Mouse (Mus musculus) right cerebral cortex, adult 2 months (tissue): ENCODE results near the gene Etv6.

ENCODE experiments used
- DNase-seq, 2 experiments: peaks; one replicate each; pipeline ENCODE4 v3.0.0; 2021 to 2022; ENCODE audit warnings: low spot score in 2 of 2

Gene Etv6

DNA sequence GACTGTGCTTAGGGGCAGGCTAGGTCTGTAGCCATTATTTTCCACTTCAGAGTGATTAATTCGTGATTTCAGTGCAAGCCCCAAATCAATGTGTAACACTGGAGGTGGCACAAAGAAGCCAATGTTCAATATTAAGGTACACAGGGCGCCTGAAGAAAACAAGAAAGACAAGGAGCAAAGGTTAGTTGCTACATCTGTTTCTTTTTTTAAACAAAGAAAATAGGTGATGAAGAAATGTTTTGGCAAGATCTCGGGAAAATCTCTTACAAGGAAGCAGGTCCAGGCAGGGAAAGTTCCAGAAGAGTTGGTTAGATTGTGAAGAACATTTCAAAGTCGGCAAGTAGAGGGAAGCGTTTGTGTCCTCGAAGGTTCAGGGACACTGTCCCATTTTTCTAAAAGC, 39.5 kb downstream of the Etv6 start:
- no peak for DNase-seq

DNA sequence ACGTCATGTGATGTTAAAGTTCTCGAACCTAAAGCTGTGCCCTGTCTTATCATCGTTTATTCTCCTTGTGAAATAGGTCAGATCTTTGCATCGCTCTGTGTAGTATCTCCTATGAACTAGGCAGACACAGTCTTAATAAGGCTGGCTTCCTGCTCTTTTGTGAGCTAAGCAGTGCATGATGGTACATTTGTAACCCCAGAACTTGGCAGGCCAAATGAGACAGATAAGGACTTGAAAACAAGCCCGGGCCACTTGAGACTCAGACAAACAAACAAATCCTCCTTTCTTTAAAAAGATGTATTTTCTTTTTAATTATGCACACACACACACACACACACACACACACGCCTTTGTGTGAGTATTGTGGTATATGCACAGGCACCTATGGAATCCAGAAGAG, 42.5 kb downstream of the Etv6 start:
- DNase-seq: no peak

DNA sequence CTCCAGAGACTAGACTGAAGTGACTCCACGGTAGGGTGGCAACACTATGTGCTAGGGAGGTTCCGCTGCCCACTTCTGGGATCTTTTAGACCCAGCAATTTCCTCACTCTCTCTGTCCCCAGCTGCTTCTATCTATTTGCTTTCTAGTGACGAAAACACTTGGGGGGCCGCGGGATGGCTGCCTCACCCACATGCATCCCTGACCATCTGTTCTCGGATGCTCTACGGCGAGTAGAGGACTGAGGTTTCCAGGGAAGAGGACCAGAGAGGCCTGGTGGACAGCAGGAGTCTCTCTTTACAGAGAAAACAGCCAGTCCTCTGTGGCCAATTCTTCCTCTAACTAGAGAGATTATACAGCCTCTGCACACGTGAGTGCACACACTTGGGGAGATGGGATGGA, 43.6 kb downstream of the Etv6 start:
- peak; percentile 68 to 75 for DNase-seq

DNA sequence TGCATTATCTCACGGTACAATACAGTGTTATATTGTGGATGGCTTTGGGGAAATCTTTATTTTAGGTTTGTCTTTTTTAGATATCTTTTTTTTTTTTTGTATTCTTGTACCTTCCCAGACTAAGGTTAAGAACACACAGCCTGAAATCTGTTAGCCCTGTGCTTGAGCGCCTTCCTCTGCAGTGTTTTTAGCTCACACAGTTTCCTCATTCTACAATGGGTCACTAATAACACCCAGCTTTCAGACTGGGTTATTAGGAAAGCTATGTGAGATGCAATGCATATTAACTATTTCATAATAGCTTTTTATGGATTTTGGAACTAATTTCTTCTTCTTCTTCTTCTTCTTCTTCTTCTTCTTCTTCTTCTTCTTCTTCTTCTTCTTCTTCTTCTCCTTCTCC, 44.1 kb downstream of the Etv6 start:
- no peak for DNase-seq

DNA sequence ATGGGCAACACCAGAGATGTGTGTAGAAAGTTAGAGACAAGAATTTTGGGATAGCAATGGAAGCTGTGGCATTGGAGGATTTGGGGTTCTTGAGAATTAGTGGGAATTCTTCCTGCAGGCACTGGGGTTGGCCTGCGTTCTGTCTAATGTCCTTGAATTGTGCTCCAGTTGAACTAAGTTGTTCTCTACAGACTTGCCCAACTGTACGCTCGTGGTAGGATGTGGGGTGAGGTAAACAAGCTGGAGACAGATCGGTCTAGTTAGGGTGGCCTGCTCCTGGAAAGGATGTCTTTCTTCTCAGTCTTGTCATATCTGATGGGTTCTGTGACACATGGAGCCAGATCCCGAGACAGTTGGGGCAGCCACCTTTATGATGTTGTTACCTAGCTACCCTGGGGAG, 45.4 kb downstream of the Etv6 start:
- no peak for DNase-seq

DNA sequence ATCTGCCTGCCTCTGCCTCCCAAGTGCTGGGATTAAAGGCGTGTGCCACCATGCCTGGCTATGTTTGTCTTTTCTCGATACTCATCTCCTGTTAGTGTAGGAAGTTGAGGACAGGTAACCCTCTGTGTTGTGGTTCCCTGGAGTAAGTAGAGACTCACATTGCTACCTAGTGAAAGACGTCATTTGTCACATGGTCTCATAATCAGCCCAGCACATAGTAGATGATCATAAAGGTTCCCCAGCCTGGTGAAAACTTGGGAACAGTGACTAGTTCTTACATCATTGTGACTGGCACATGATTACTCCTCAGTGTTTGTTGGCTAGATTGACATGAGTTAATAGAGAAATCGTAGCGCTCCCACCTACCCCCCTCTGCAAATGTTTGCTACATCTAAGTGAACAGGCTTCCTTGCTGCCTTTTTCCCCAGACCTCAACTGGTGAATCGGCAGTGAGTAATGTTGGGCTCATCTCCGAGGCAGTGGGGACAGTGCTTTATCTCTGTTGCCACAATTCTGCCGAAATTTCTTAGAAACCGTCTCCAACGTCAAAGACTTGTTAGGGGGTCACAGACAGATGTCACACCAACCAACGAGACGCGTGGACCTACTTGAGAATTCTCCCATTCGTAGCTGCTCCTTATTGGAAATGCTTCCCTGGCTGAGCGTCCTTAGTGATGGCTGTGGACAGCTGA, 46.9 kb downstream of the Etv6 start:
- no peak for DNase-seq

DNA sequence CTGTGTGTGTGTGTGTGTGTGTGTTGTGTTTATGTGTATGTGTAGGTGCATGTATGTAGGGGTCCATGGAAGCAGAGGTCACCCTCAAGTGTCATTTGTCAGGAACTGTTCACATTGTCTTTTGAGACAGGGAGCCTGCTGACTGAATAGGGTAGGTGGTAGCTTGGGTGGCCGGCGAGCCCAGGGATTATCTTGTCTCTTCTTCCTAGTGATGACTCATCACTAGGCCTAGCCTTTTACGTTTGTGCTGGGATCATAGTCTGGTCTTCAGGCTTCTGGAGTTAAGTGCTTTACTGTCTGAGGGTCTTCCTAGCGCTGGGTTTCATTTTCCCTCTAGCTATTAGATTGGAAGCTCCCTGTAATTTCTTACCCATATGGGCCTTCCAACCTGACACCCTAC, 47.9 kb downstream of the Etv6 start:
- no peak for DNase-seq

DNA sequence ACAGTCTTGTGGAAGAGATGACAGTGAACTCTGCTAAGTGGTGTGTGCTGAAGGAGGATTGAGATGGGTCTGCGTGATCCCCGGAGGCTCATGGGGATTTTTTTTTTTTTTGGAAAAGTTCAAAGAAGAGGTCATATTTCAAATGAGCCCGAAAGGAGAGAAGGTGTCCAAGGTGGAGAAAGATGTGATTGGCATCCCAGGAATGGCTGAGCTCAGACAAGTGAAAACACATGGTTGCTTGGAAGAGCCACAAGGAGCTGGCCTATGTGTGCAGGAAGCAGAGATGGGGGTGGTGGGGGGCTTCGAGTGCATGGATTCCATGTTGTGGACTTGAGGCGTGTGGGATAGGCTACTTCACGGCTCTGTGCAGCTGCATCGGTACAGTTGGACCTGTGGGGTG, 50.9 kb downstream of the Etv6 start:
- no peak for DNase-seq

DNA sequence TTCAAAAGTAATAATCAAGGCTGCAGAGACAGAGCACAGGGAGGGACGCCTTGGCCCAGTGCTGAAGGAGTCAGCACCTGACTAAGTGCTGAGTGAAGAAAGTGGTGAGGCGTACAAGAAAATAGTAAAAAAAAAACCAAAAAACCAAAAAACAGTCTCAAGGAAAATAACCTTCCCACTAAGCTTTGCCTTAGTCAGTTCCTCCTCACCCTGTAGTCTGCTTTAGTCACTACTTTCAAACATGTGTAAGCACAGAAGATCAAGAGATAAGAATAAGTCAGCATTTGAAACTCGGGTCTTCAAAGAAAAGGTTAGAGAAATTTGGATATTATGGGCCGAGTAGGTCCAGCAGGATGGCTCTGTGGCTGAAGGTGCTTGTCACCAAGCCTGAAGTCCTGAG, 52.2 kb downstream of the Etv6 start:
- DNase-seq: no peak

DNA sequence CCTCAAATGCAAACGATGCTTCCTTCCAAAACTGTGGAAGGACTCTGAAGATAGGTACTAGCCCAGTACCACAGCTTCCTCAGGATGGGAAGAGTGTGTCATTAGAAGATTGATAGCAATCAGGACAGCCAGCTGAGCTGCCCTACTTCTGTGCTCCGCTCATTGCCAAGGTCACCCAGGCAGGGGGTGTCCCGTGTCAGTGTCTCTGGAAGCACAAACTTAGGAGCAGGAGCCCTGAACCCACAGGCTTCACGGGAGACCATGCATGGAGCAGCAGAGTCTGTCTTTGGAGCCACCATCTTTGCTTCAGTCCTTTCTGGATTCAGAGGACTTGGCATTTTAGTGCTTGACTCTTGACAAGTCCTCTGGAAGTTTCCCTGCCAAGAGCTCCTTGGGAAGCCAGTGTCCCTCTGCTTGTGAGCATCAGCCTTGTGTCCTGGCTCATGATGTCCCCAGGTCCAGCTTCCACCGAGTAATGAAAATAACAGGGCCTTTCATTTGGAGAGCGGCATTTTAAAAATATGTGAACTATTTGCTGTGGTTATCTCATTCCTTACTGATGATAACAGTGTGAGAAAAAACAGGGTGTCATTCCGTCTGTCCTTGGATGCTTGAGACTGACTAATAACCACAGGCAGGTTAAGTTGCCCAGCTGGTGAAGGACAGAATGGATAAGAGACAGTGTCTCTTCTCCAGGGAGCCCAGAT, 54.3 kb downstream of the Etv6 start:
- no peak for DNase-seq

DNA sequence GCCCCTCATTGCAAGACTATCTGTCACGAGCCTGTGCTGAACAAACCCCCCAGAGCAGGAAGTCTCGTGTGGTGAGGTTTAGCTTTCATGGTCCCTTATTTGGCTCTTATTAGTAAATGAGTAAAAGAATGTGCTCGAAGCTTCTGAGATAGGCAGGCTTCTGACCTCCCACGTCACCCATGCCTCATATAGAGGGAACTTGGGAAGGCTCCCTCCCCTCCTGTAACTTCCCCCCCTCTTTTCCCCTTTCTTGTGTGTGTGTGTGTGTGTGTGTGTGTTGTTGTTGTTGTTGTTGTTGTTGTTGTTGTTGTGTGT, 54.8 kb downstream of the Etv6 start:
- no peak for DNase-seq

DNA sequence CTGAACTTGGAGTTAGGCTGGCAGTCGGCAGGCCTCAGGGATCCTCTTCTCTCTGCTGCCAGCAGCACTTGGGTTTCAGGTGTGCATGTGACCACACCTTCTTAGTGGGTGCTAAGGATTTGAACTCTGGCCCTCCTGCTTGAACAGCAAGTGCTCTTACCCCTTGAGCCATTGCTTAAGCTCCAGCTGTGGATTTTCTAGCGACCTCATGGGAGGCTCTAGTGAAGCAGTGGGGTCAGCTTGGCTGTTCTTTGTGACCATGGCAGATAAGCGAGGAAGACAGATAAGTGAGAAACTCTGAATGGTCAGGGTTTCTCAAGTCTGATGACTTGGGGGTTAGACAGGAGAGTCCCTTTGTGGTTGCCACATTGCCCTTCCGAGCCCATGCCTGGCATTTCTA, 55.4 kb downstream of the Etv6 start:
- DNase-seq: no peak

DNA sequence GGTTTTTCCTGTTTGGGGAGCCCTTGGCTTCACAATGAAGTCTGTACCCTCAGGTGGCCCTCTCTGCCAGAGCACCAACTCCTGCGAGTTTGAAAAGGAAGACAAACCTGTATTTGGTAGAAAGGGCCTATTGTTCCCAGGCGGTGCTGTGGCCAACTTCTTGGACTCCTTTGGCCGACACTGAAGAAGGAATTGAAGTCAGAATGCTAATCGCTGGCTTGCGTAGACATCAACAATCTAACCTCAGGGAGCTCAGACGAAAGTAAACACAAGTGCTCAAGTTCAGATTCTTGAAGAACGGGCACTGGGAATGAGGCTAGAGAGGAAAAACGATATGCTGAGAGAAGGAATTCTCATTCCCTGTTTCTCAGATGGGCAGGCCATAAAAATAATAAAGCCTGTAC, 55.9 kb downstream of the Etv6 start:
- no peak for DNase-seq

DNA sequence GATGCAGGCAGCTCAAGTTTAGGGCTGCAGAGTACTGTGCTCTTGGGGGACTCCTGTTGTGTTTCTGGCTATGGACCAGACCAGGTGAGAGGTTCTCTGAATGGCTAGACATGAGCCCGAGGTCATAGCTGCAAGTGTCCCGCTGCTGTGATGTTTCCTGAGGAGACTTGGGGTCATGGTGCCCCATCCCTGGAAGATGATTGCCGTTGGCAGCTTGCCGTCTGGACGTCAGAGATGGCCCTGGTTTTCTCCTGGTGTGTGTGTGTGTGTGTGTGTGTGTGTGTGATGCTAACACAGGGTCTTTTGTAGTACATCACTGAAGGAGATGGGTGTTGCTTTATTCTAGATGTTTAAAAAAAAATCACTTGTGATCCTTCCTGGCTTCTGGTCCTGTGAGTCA, 58.6 kb downstream of the Etv6 start:
- no peak for DNase-seq

DNA sequence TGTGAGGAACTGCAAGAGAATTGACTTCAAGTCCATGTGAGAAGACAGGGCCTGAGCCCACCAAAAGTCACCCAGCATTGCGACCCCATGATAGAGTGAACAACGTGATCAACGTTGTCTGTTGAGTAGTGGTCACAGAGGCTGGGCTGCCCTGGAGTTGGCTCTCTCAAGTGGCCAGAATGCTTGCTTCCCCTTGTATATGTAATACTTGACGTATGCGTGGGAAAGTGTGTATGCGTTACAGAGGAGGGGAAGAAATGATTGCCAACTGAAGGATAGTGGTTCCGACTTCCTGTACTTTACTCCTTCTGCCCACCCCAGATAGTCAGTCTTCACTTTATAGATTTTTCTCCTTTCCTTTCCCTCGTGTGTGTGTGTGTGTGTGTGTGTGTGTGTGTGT, 59.1 kb downstream of the Etv6 start:
- no peak for DNase-seq

DNA sequence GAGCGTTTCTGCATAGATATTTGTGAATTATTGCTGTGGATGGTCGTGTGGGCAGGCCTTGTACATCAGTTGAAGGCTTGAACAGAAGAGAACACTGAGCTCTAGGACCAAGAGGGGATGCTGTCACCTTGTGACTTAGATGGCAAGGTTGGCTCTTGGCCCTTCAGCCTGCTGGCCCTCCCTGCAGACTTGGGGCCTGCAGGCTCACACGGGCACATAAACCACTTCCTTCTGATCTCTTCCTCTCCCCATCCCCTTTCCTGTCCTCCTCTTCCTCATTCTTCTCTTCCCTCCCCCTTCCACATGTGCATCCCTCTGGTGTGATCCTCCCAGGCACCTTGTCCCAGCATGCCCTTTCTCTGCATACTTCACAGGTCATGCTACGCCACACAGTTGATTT, 60.1 kb downstream of the Etv6 start:
- no peak for DNase-seq

DNA sequence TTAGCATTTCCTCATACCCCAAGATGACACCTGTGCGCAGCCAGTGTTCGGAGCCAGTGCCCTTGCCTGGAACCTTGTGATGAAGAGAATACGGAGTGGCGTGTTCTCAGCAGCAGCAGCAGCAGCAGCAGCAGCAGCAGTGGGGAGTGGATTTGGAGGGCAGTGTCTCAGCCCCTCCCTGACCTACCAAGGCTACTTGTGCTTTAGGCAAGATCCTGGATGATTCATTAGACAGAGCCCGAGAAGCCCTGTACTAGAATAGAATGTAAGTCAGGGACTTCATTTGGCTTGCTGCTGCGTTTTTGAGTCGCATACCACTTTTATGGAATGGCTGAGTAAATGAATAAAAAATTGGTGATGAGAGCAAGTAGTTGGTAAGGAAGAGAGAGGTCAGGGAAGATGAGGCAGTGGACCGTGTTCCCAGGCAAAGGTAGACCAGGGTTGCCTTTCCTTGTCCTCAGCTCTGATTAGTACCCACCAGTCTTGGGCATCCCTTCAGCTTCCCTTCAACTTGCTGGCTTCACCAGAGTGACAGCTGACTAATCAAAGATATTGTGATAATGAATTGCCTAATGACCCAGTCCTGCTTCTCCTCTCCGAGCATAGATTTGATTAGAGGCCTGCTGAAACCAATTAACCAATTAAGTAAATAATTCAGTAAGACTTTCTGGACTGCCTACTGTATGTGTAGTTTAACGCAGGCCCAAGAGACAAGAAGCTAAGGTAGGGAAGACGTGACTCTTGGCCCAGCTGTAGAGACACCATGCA, 64.7 kb downstream of the Etv6 start:
- no peak for DNase-seq

DNA sequence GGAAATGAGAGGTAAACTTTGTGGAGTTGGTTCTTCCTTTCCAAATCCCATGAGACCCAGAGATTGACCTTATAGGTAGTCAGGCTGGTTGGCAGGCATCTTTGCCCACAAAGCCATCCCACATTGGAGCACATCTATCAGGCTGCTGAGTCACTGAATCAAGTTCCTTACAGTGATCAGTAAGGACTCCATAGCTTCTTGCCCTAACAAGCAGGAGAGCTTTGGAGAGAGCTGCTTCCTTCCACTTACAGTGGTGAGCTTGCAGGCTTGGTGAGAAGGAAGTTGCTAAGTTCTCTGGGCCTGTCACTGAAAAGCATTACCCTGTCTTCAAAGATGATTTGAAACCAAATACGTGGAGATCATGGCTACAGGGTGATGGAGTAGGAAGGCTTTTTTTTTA, 66.9 kb downstream of the Etv6 start:
- no peak for DNase-seq

DNA sequence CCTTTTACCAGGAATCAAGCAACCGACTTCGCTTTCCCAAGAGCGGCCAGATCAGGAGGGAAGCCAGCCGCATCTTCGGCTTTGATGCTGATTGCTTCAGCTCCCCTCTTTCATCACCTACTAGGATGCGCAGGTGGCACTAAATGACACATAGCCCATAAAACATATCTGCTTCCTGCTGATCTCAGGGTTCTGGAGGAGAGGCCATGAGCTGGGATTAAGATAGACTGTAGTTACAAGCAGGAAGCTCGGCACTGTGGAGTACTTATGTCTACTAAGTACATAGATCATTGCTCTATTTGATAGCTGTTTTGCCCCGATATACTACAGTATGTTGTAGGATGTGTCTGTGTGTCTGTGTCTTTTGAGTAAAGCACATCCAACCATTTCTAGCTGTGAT, 68.0 kb downstream of the Etv6 start:
- no peak for DNase-seq

DNA sequence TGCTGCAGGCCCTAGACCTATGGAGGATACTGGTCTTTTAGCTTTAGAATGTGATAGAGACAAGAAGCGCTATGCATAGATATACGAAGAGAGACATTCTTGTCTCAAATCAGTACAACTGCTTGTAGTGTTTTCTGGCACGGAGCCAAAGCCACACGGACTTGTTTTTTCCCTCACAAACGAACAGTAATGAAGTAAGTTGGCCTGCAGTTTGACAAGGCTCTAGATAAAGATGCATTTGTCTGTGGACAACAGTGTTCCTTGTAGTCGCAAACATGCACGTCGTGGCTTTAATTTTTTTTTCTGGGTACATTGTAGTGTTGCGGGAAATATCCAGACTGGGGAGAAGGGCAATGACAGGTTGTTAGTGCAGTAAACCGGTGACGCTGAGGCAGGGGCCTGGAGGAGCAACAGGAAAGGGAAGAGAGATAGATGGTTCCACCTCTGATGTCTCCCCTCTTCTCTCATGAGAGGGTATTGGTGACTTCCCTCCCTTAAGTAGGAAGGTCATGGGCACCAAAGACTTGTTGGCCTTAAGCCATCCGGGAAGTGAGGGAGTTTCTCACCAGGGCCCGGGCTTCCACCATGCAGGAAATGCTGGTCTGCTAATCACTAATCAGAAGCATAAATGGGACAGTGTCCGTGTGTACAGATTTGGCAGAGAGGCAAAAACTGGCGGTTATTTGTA, 70.2 kb downstream of the Etv6 start:
- DNase-seq: peak; percentile 21 to 37

DNA sequence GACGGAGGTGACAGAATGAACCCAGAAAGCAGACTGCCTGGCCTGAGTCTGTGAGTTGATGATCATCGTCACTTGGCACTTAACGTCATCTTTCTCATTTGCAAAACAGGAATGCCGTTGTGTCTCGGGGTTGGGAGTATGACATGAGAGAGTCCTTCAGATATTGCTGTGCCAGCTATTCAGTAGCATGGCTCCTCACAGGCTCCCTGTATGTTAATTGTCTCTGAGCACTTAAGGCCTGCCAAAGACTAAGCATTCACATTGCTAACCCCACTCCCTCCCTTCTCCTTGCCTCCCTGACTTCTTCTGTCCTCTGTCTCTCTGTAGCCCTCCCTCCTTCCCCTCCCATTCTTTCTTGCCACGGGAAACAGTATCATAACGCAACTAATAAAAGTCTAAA, 72.2 kb downstream of the Etv6 start:
- no peak for DNase-seq

DNA sequence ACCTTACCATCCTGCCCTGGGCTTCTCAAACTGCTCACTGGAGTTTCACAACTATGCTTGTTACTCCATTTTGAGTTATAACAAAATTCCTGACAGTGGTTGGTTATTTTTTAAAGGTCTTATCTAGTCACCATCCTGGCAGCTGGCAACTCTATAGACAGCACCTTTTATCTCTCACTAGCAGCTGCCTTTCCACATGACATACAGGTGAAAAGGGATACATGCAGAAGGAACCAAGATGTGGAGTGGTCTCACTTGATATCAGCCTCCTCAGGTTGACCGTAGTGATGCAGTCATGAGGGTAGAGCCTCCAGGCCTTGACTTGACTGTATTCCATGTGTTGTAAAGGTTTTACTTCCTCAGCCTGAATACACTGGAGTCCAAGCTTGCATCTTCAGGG, 74.2 kb downstream of the Etv6 start:
- DNase-seq: no peak

DNA sequence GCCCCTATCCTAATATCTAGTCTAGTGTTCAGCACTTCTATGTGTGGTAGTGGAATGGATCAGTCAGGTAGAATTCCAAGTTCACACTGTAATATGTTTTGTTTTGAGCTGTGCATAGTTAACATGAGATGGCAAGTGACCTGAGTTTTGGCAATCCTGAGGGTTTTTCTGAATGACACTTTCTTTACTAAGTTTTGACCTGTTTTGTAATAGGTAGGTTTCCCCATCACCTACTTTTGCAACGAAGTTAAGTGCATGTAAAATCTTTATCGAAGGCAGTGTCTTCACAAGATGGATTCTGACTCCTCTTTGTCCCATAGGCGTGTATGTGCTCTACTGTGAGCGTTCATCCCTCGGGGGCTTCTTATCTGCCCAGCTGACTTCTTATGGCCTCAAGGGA, 74.7 kb downstream of the Etv6 start:
- no peak for DNase-seq
